ENCODE assay signal across 10 mouse cellular contexts in the genomic region with DNA sequence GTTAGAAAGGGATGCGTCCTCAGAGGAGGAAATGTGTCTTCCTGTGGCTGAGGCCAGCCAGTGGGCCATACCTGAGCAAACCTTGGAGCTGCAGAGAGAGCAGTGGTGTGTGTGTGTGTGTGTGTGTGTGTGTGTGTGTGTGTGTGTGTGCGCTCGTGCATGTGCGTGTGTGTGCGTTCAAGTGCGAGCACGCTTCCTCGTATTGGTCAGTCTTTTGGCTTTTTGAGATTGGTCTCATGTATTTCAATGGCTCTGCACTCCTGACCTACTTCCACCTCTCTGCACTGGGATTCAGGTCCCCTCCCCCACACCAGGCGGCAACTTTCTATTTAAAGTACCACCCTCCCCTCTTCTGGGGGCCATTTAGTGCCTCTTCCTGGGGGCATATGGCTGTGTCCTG. TPM values are rescaled to one million over a fixed set of nuclear protein-coding genes. Genes with fewer than 3 reads are reported as not detected.
DNase-seq lines count a peak whose midpoint lies in the region; ATAC-seq lines count a peak whose summit lies in the region.
"Had no signal": no experiment of that assay in that cellular context is flagged by ENCODE, and none has a peak within 500 bp of the region (broad histone marks: within the 10 kb centered on the region; RNA-seq: fewer than 3 reads in every experiment).

No protein-coding gene starts in this region.

- H3K4me1 ChIP-seq in hindbrain, embryonic 11.5 days (replicated peaks; ENCODE audit: control insufficient read depth, insufficient read depth, low read length): no peaks in the 10 kb centered on the region
- peaks cover 9% of the 10 kb centered on the region for H3K4me1 ChIP-seq in hindbrain, embryonic 10.5 days (replicated peaks)
- H3K4me1 ChIP-seq in liver, embryonic 15.5 days (replicated peaks): peaks cover 47% of the 10 kb centered on the region

- no peaks in the 10 kb centered on the region for H3K36me3 ChIP-seq in hindbrain, embryonic 11.5 days (ENCODE audit: control insufficient read depth, insufficient read depth, low read length)
- H3K36me3 ChIP-seq in hindbrain, embryonic 10.5 days: no peaks in the 10 kb centered on the region
- 0 out of 2 replicates have a peak, but pooled peaks cover 2% of the 10 kb centered on the region for H3K36me3 ChIP-seq in liver, embryonic 15.5 days (replicated peaks)

- H3K9me3 ChIP-seq in hindbrain, embryonic 11.5 days (ENCODE audit: control insufficient read depth, low read length): no peaks in the 10 kb centered on the region
- no peaks in the 10 kb centered on the region for H3K9me3 ChIP-seq in hindbrain, embryonic 10.5 days
- no peaks in the 10 kb centered on the region for H3K9me3 ChIP-seq in liver, embryonic 15.5 days (replicated peaks)

- no peak overlapping the region for H3K4me3 ChIP-seq in hindbrain, embryonic 11.5 days (ENCODE audit: low read depth, low read length)
- no peak overlapping the region for H3K4me3 ChIP-seq in hindbrain, embryonic 10.5 days
- no peak overlapping the region for H3K4me3 ChIP-seq in liver, embryonic 15.5 days (replicated peaks)

- peak; percentile 40; the same call in 1 of the 2 replicates for ATAC-seq in hindbrain, embryonic 11.5 days (ENCODE audit: low FRiP score)
- peak; percentile 25 for ATAC-seq in CD4-positive, CD25-positive, alpha-beta regulatory T cell, adult 4 months
- peak; percentile 43 for ATAC-seq in liver, embryonic 15.5 days (ENCODE audit: insufficient read depth)
- ATAC-seq in frontal cortex, adult (ENCODE audit: low TSS enrichment): no peak

- WGBS in hindbrain, embryonic 11.5 days: 67% methylated on average over 9 of the region's 9 CpGs
- 63% methylated on average over 9 of the region's 9 CpGs for WGBS in hindbrain, embryonic 10.5 days
- 28% methylated on average over 9 of the region's 9 CpGs for WGBS in liver, embryonic 15.5 days (ENCODE audit: insufficient replicate concordance)

- H3K4me2 ChIP-seq in hindbrain, embryonic 11.5 days (replicated peaks; ENCODE audit: low read depth, low read length): no peak overlapping the region
- H3K4me2 ChIP-seq in liver, embryonic 15.5 days: peak overlapping the region; percentile 23; the same call in 1 of the 2 replicates

- no peak for DNase-seq in hindbrain, embryonic 11.5 days (ENCODE audit: low spot score)
- DNase-seq in hindbrain, embryonic 10.5 days (ENCODE audit: low spot score): no peak
- DNase-seq in cerebellum, postnatal 25 days: peak; percentile 87 to 94
- DNase-seq in urinary bladder, postnatal 10 days (ENCODE audit: low spot score): no peak
- DNase-seq in layer of hippocampus, adult 8-10 months (ENCODE audit: low spot score in 2 of 2): no peak
- DNase-seq: lung, postnatal 4 days had no signal

- H3K9ac ChIP-seq in hindbrain, embryonic 11.5 days (ENCODE audit: low read depth, low read length): no peak overlapping the region
- H3K9ac ChIP-seq in liver, embryonic 15.5 days: no peak overlapping the region

- no peaks in the 10 kb centered on the region for H3K27me3 ChIP-seq in hindbrain, embryonic 11.5 days (ENCODE audit: control insufficient read depth, insufficient read depth, low read length)
- no peaks in the 10 kb centered on the region for H3K27me3 ChIP-seq in hindbrain, embryonic 10.5 days (ENCODE audit: insufficient read depth, poor library complexity, severe bottlenecking)
- no peaks in the 10 kb centered on the region for H3K27me3 ChIP-seq in liver, embryonic 15.5 days

- no peak overlapping the region for H3K27ac ChIP-seq in hindbrain, embryonic 11.5 days (ENCODE audit: low read depth, low read length)
- H3K27ac ChIP-seq in hindbrain, embryonic 10.5 days: no peak overlapping the region
- H3K27ac ChIP-seq in liver, embryonic 15.5 days (replicated peaks): peak overlapping the region; percentile 41; the same call in 1 of the 2 replicates

RNA-seq across cellular contexts. Expression of gene Kat2b, which starts 12.1 kb away (rescaled TPM):
- polyA plus RNA-seq in hindbrain, embryonic 11.5 days (2014; fragmentation: Nextera tagmentation; extraction: Ambion mirVana): 4.4 and 9.6 TPM in 2 replicates
- polyA plus RNA-seq in hindbrain, embryonic 10.5 days (2016; fragmentation: Nextera tagmentation; extraction: Ambion mirVana): 2.5 TPM in 2 replicates
- polyA plus RNA-seq in CD4-positive, CD25-positive, alpha-beta regulatory T cell, adult 4 months (2017; shearing (Covaris generic)): 10 to 100 TPM; 18.7 to 31.5 TPM
- polyA plus RNA-seq in liver, embryonic 15.5 days (2015; fragmentation: Nextera tagmentation; extraction: Ambion mirVana): 4.2 and 5.5 TPM in 2 replicates
- 10 to 100 TPM; 15.4 to 29.7 (median 19.8) TPM for total RNA-seq in layer of hippocampus, adult 8-10 months (2022)

RNA-seq across cellular contexts. Expression of gene Pp2d1, which starts 39.5 kb away (rescaled TPM):
- 0.56 and 0.77 TPM in 2 replicates for polyA plus RNA-seq in hindbrain, embryonic 11.5 days (2014; fragmentation: Nextera tagmentation; extraction: Ambion mirVana)
- 0.18 and 0.29 TPM in 2 replicates for polyA plus RNA-seq in hindbrain, embryonic 10.5 days (2016; fragmentation: Nextera tagmentation; extraction: Ambion mirVana)
- 1 to 10 TPM in 1 of 2 experiments, under 1 TPM in 1; 0.60 to 1.2 TPM for polyA plus RNA-seq in CD4-positive, CD25-positive, alpha-beta regulatory T cell, adult 4 months (2017; shearing (Covaris generic))
- 0.05 and 0.13 TPM in 2 replicates for polyA plus RNA-seq in liver, embryonic 15.5 days (2015; fragmentation: Nextera tagmentation; extraction: Ambion mirVana)
- total RNA-seq in layer of hippocampus, adult 8-10 months (2022): not detected
- polyA plus RNA-seq: large intestine, adult 2 months had no signal

Comparison
In these comparisons a context has a peak if more than half of its experiments do, and no peak if none do; other contexts are left out.
1. DNase-seq: peak in cerebellum, postnatal 25 days (2 of 2); none in hindbrain, embryonic 11.5 days (single experiment), hindbrain, embryonic 10.5 days (single experiment), urinary bladder, postnatal 10 days (single experiment) and layer of hippocampus, adult 8-10 months (0 of 2).